Mouse (Mus musculus) layer of hippocampus, adult 2 months (tissue): ENCODE measurements at regions not wholly inside any gene's neighbourhood (a gene's known extent, or its start where the extent isn't known, plus 50 kb on each side); places are given as distances from the start of the nearest gene placed in this dataset.

Source experiments
- DNase-seq, 2 experiments: peaks; one replicate each; pipeline ENCODE4 v3.0.0; 2022; ENCODE audit warnings: low spot score in 2 of 2
- H3K27ac ChIP-seq: fragments of 200-600 bp; 2 replicates; pipeline ENCODE4 v1.8.1; 2022
- H3K4me3 ChIP-seq: fragments of 200-600 bp; 2 replicates; pipeline ENCODE4 v1.8.1; 2022; ENCODE audit warnings: mild to moderate bottlenecking
- CTCF ChIP-seq: fragments of 200-600 bp; conservative IDR thresholded peaks from 2 replicates; pipeline ENCODE4 v1.8.1; 2022; ENCODE audit warnings: antibody characterized with exemption, mild to moderate bottlenecking, moderate library complexity

DNA sequence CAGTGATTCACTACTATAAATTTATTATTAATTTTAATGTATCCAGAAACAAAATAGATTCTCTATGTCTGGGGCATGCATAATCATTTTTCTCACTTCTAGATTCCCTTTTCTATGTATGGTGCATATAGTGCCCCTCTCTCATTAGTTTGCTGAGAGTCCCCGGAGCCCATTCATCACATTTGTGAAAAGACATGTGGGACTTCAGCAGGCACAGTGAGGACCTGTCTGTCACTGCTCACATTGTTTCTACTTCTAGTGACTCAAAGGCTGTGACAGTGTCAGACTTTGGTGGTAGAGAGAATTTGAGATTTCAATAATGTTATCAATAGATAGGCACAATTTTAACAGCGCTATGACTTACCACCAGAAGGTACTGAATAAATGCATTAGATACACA is 158.7 kb downstream of the St8sia4 start:
- TF ChIP-seq CTCF = no peak
- no peak for DNase-seq
- Histone ChIP-seq H3K4me3 (no peak overlapping the region), H3K27ac (no peak overlapping the region)

DNA sequence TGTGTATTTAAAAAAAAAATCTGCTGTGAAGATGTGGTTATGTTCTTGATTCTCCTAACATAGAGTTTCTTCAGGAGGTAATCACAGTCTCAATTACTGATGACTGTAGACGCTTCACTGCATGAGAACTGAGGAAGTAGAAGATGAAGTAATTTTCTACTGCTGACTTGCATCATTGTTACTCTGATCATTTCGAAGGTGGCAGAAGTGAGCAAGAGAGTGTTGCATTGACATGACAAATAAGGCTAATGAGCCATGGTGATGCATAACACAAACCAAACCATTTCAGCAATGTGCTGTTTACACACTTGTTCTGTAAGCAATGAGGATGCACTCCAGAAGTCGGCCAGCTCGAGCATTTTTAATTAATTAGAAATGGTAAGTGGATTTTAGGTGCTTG is 138.6 kb downstream of the St8sia4 start:
- no peak for DNase-seq
- no peak for TF ChIP-seq CTCF
- Histone ChIP-seq H3K4me3 (no peak overlapping the region), H3K27ac (no peak overlapping the region)

DNA sequence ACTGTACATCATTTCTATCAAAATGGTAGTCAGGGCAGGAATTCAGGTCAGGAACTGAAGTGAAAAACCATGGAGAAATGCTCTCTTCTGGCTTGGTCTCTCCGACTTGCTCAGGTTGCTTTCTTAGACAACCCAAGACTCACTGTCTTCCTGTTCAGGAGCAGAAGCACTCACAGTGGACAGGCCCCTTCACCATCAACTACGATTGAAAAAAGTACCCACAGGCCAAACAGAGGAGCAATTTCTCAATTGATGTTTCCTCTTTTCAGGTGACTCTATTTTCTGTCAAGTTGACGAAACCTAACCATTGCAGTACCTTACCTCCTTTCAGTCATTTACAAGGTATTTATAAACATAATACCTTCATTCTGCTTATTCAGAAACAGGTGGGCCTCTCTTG is 136.4 kb downstream of the St8sia4 start:
- Histone ChIP-seq H3K27ac (no peak overlapping the region), H3K4me3 (no peak overlapping the region)
- TF ChIP-seq CTCF = no peak
- no peak for DNase-seq
